Mouse (Mus musculus): ENCODE measurements around the gene Pkd1.

- TF ChIP-seq GATA1 (IDR thresholded peaks at IDR 0.05; ENCODE audit: low read length) (no peak), TAL1 (IDR thresholded peaks at IDR 0.05; ENCODE audit: low read length) (no peak)
Measured at GRCm38 (mm10) chr17:24638840-24639239, 89.2 kb downstream of the Pkd1 start.
